Mouse (Mus musculus) heart, embryonic 15.5 days (tissue): ENCODE measurements around the gene Glycam1. TPM values are rescaled to one million over a fixed set of nuclear protein-coding genes. Genes with fewer than 3 reads are reported as not detected.

Experiments
- ATAC-seq: fragments of 200-750 bp; cut with Nextera tagmentation; replicated peaks from 2 replicates; pipeline ENCODE4 v1.8.0; 2017; ENCODE audit warnings: low read depth, moderate TSS enrichment; ENCODE audit not compliant: insufficient number of reproducible peaks, insufficient read depth, low FRiP score
- H3K27ac ChIP-seq: fragments of 300-500 bp; sonication (generic); 2 replicates; pipeline ENCODE4 v1.5.1; 2015; ENCODE audit warnings: mild to moderate bottlenecking, inconsistent platforms
- H3K27me3 ChIP-seq: fragments of 300-500 bp; sonication (generic); 2 replicates; pipeline ENCODE4 v1.6.1; 2015; ENCODE audit warnings: inconsistent platforms
- H3K36me3 ChIP-seq: fragments of 300-500 bp; sonication (generic); 2 replicates; pipeline ENCODE4 v1.6.1; 2015; ENCODE audit warnings: mild to moderate bottlenecking, inconsistent platforms
- H3K4me1 ChIP-seq: fragments of 300-500 bp; sonication (generic); replicated peaks from 2 replicates; pipeline ENCODE4 v1.6.1; 2015; ENCODE audit warnings: inconsistent platforms
- H3K4me2 ChIP-seq: fragments of 300-500 bp; sonication (generic); 2 replicates; pipeline ENCODE4 v1.6.1; 2015; ENCODE audit warnings: inconsistent platforms, mild to moderate bottlenecking, moderate library complexity
- H3K4me3 ChIP-seq: fragments of 300-500 bp; sonication (generic); 2 replicates; pipeline ENCODE4 v1.5.1; 2015; ENCODE audit warnings: mild to moderate bottlenecking, inconsistent platforms
- H3K9ac ChIP-seq: fragments of 300-500 bp; sonication (generic); 2 replicates; pipeline ENCODE4 v1.6.1; 2015; ENCODE audit warnings: mild to moderate bottlenecking, inconsistent platforms
- H3K9me3 ChIP-seq: fragments of 300-500 bp; sonication (generic); replicated peaks from 2 replicates; pipeline ENCODE4 v1.6.1; 2016; ENCODE audit warnings: inconsistent platforms
- WGBS: fragments of 180-500 bp; shearing (Covaris S2); methylation state at CpG from one replicate; pipeline ENCODE4 v1.1.7; 2015; ENCODE audit warnings: mixed read lengths; 5-methylcytosine and 5-hydroxymethylcytosine counted together
- polyA plus RNA-seq: library from polyadenylated mRNA; unstranded; fragments of >200 nt; fragmentation: Nextera tagmentation; extraction: Ambion mirVana; gene quantifications from 2 replicates; pipeline ENCODE4 v1.2.1, GENCODE M21; 2015

Glycam1 gene
- polyA plus RNA-seq, 1 experiment from 2014 or later = not detected

DNA sequence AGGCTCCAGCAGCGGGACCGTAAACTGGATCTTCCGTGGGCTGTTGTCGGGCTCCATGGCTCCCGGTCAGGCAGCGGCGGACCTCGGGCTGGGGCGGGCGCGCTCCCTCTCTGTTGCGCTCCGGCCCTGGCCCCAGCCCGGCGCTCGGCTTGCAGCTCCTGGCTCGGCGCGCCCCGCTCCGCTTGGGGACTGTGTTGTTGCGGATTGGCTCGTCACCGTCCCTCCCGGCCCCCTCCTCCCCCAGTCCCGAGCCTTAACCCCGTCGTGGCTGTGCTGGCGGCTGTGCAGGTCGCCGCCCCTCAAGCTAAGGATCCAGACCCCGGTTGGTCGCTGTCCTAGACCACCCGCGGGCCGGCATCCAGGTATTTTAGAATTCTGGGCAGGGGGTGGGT is 27.1 kb downstream of the Glycam1 start, which contains the start of gene Ppp1r1a:
TSS of gene Ppp1r1a (minus strand) at position 182 of the 392 bp plus-strand sequence.
- peak within 1 kb of the TSS; percentile 92 for H3K4me2 ChIP-seq
- H3K4me1 ChIP-seq = peaks cover 27% of the 10 kb centered on the region
- H3K9me3 ChIP-seq = no peaks in the 10 kb centered on the region
- H3K9ac ChIP-seq = peak within 1 kb of the TSS; percentile 66
- H3K27me3 ChIP-seq = peaks cover 30% of the 10 kb centered on the region
- peak within 1 kb of the TSS; percentile 66 for H3K4me3 ChIP-seq
- H3K27ac ChIP-seq = peak within 1 kb of the TSS; percentile 91
- peak; percentile 78 for ATAC-seq
- WGBS = 0% methylated on average over 36 of the region's 36 CpGs
- H3K36me3 ChIP-seq = no peaks in the 10 kb centered on the region

DNA sequence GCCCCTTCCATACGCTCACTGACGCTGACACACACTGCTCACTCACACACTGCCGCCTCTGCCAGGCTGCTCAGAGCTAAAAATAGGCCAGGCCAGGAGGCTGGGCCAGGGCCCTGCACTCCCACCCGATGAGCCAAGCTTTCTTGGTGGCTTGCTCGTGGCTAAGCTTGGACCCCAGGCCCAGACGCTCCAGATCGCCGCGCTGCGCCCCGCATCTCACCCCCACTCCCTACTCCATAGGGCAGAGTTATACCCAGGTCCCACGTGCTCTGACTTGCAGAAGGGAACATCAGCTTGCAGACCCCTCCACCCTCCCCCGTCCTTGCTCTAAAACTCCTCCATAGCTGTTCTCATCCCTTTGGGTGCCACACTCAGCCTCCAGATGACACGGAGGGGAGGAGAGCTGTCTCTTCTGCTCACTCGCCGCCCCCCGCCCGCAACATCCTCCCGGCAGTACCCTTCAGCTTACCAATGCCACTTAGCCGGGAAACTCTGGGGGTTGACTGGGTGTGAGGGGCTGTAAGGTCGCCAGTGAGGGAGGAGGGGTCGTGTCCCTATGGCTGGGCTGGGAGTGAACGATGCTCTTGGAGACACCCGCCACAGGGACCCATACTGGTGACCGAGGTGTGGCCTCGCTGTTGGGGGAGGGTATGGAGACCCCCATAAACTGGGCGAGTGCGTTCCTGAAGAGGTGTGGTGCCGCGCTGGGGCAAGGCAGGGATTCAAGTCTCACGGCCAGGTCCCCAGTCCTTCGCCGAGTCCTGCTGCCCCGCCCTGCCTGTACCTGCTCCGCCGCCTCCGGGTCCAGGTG is 27.7 kb downstream of the Glycam1 start:
- ATAC-seq = peak; percentile 68
- H3K4me1 ChIP-seq = peaks cover 27% of the 10 kb centered on the region
- peak overlapping the region; percentile 66 for H3K4me3 ChIP-seq
- peak overlapping the region; percentile 66 for H3K9ac ChIP-seq
- under 1% methylated on average over 37 of the region's 37 CpGs for WGBS
- H3K36me3 ChIP-seq = no peaks in the 10 kb centered on the region
- peaks cover 30% of the 10 kb centered on the region for H3K27me3 ChIP-seq
- no peaks in the 10 kb centered on the region for H3K9me3 ChIP-seq
- peak overlapping the region; percentile 92 for H3K4me2 ChIP-seq
- peak overlapping the region; percentile 91 for H3K27ac ChIP-seq

DNA sequence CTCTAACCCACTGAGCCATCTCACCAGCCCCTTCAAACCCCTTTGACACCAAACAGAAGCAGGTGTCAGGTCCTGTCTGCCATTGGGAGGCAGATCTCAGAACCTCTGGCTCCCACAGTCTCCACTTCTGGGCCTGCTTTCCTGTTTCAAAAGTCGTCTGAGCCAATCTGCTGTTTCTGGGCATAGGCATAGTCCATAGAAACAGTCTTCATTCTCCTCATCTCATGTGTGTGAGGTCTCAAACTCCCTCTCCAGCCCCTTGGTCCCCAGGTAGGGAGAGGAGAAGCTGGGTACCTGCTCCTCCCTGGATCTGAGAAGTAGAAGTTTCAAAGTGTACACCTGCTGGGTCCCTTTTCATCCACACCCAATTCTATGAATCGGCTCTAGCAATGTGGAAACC is 28.4 kb downstream of the Glycam1 start:
- H3K36me3 ChIP-seq = no peaks in the 10 kb centered on the region

DNA sequence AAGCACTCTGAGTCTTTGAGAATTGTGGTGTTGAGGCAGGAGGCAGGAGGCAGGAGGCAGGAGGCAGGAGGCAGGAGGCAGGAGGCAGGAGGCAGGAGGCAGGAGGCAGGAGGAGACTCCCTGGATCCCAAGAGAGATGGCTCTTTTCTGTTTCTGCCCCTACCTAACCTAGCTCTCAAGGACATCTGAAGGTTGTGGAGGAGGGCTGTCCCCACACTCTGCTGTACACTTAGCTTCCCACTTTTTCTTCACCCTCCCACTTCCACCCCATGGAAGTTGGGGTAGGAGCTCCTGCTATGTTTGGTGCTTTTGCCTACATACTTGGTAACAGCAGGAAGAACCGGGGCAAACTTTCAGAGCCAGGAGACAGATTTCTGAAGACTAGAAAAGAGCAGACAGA is 29.1 kb downstream of the Glycam1 start:
- Histone ChIP-seq H3K9me3 (no peaks in the 10 kb centered on the region), H3K27me3 (peaks cover 30% of the 10 kb centered on the region), H3K4me1 (peaks cover 27% of the 10 kb centered on the region), H3K4me3 (no peak overlapping the region), H3K9ac (no peak overlapping the region), H3K36me3 (no peaks in the 10 kb centered on the region), H3K4me2 (no peak overlapping the region), H3K27ac (0 out of 2 replicates have a peak overlapping the region, but pooled peaks have one; percentile 20)
- ATAC-seq = no peak
- 62% methylated on average over 1 of the region's 1 CpGs for WGBS

More for the DNA sequence above, 28.4 kb downstream of the Glycam1 start:
- no peak for ATAC-seq
- Histone ChIP-seq H3K4me1 (peaks cover 27% of the 10 kb centered on the region), H3K4me3 (peak overlapping the region; percentile 66), H3K27me3 (peaks cover 30% of the 10 kb centered on the region), H3K9ac (peak overlapping the region; percentile 28; the same call in 1 of the 2 replicates), H3K9me3 (no peaks in the 10 kb centered on the region), H3K27ac (peak overlapping the region; percentile 91), H3K4me2 (peak overlapping the region; percentile 92)
- WGBS = 19% methylated on average over 2 of the region's 2 CpGs

DNA sequence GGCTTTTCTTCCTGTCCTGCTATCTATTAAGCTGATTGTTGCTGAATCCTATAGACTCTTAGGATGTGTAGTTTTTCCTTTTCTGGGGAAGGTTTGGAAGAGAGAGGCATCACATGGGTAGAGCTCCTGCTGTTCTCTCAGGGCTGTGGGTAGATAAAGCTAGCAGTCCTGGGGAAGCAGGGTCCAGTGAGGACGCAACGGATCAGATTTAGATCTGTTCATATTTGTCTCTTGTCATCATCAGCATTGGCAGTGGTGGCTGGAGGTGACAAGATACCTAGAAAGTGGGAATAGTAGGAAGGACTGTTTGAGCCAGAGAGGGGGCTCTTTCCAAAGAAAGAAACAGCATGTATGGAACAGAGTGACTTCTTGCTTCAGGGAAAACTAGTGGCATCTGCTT is 29.9 kb downstream of the Glycam1 start:
- no peak overlapping the region for H3K4me2 ChIP-seq
- no peaks in the 10 kb centered on the region for H3K9me3 ChIP-seq
- peaks cover 27% of the 10 kb centered on the region for H3K27me3 ChIP-seq
- 59% methylated on average over 2 of the region's 2 CpGs for WGBS
- H3K36me3 ChIP-seq = no peaks in the 10 kb centered on the region
- H3K4me1 ChIP-seq = peaks cover 27% of the 10 kb centered on the region
- no peak for ATAC-seq
- H3K9ac ChIP-seq = no peak overlapping the region
- no peak overlapping the region for H3K27ac ChIP-seq
- H3K4me3 ChIP-seq = no peak overlapping the region

DNA sequence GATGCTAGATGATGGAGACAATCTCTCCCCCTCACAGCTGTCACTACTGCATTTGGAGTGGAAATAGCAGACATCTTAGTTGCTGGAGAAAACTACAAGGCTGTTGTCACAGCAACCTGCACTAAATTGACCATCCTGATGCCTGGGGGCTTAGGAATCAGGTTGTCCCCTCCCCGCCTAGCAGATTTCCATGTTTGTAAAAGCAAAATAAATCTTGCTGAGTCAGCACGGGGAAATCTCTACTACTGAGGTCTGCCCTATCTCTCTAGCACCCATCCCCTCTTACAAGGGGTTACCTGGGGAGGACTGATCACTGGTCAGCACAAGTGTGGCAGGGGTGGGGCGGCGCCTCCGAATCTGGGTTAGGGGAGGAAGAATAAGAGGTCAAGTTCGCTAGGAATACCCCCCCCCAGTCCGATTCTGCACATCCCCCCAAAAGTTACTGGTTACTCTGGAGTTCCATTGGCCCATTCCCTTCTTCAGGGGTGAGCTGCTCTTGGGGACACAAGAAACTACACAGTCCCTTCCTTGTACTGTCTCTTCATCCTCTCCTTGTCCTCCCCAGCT is 30.7 kb downstream of the Glycam1 start:
- Histone ChIP-seq H3K9ac (no peak overlapping the region), H3K4me3 (no peak overlapping the region), H3K4me1 (peaks cover 27% of the 10 kb centered on the region), H3K4me2 (no peak overlapping the region), H3K27ac (no peak overlapping the region), H3K36me3 (no peaks in the 10 kb centered on the region), H3K9me3 (no peaks in the 10 kb centered on the region), H3K27me3 (peaks cover 21% of the 10 kb centered on the region)
- 87% methylated on average over 7 of the region's 7 CpGs for WGBS
- ATAC-seq = no peak

DNA sequence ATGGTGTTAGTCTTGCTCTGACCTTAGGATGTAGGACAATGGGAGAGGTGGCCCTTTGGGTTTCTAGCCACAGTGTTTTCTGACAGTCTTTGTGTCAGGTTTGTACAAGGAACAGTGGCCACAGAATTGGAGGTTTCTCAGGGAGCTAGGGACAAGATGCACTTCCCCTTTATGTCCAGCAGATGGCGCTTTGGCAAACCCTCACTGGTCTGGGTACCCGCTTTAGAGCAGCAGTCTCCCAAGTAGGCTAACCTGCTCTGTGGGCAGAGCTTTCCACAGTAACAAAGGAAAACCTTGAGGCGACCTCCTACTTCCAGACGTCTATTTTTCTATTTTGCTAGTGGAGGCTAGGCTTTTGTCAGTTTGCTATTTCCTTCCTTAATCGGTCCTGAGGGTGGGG is 34.5 kb downstream of the Glycam1 start:
- no peaks in the 10 kb centered on the region for H3K4me1 ChIP-seq
- H3K9ac ChIP-seq = no peak overlapping the region
- 0 out of 2 replicates have a peak, but pooled peaks cover 4% of the 10 kb centered on the region for H3K27me3 ChIP-seq
- peak; percentile 56; the same call in 1 of the 2 replicates for ATAC-seq
- no peaks in the 10 kb centered on the region for H3K36me3 ChIP-seq
- 6% methylated on average over 5 of the region's 5 CpGs for WGBS
- H3K4me3 ChIP-seq = no peak overlapping the region
- no peaks in the 10 kb centered on the region for H3K9me3 ChIP-seq
- H3K27ac ChIP-seq = no peak overlapping the region
- H3K4me2 ChIP-seq = no peak overlapping the region

DNA sequence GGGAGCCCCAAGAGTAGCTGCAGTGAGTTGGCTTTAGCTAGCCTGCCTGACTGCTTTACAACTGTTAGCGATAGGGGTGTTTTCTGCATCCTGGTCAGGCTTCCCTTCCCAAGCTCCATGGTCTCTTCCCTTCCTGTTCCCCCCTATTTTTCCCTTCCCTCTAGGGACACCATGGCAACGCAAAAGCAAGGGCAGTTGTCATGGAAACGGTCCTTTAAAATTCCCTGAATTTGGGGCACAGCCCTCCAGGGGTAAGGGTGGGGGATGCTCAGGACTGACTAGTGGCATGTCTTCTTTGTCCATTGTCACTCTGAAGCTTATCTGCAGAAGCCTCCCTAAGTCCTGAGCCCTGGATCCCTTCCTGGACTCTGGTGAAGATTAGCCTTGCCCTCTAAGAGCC is 41.7 kb downstream of the Glycam1 start:
- H3K4me1 ChIP-seq = peaks cover 7% of the 10 kb centered on the region
- no peak overlapping the region for H3K4me3 ChIP-seq
- H3K36me3 ChIP-seq = no peaks in the 10 kb centered on the region
- no peak overlapping the region for H3K27ac ChIP-seq
- WGBS = 70% methylated on average over 3 of the region's 3 CpGs
- no peak for ATAC-seq
- H3K27me3 ChIP-seq = no peaks in the 10 kb centered on the region
- H3K9me3 ChIP-seq = no peaks in the 10 kb centered on the region
- no peak overlapping the region for H3K4me2 ChIP-seq
- H3K9ac ChIP-seq = no peak overlapping the region

DNA sequence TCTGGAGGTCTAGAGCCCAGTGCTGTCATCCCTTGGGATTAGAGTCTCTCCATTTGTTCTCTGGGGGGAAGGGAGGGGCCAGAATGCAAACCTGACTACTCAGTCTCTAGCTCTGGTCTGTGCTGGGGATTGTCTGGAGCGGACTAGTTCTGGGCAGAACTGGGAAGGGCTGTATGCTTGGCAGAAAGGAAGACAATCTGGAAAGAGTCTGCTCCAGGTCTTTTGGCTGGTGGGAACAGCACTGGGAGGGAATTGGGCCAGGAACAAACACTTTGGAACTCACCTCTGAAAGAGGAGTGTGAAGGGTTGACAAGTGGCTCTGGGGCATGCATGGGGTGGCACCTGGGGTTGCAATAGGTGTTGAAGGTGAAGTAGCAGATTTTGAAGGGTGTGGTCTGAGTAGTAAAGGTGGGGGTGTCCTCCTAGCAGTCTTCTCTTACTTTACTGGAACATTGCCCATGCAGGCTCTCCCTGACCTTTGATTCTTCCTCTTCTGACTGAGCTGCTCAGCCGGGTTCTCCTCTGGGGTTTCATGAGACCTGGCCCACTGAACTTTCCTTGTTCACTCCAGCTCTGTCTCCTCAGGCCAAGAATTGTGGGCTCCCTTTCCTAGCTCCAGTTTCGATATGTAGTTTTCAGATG is 42.3 kb downstream of the Glycam1 start:
- ATAC-seq = no peak
- no peak overlapping the region for H3K27ac ChIP-seq
- H3K36me3 ChIP-seq = no peaks in the 10 kb centered on the region
- H3K4me2 ChIP-seq = no peak overlapping the region
- H3K9me3 ChIP-seq = no peaks in the 10 kb centered on the region
- WGBS = 64% methylated on average over 3 of the region's 3 CpGs
- H3K4me3 ChIP-seq = no peak overlapping the region
- H3K9ac ChIP-seq = no peak overlapping the region
- no peaks in the 10 kb centered on the region for H3K27me3 ChIP-seq
- H3K4me1 ChIP-seq = peaks cover 7% of the 10 kb centered on the region

DNA sequence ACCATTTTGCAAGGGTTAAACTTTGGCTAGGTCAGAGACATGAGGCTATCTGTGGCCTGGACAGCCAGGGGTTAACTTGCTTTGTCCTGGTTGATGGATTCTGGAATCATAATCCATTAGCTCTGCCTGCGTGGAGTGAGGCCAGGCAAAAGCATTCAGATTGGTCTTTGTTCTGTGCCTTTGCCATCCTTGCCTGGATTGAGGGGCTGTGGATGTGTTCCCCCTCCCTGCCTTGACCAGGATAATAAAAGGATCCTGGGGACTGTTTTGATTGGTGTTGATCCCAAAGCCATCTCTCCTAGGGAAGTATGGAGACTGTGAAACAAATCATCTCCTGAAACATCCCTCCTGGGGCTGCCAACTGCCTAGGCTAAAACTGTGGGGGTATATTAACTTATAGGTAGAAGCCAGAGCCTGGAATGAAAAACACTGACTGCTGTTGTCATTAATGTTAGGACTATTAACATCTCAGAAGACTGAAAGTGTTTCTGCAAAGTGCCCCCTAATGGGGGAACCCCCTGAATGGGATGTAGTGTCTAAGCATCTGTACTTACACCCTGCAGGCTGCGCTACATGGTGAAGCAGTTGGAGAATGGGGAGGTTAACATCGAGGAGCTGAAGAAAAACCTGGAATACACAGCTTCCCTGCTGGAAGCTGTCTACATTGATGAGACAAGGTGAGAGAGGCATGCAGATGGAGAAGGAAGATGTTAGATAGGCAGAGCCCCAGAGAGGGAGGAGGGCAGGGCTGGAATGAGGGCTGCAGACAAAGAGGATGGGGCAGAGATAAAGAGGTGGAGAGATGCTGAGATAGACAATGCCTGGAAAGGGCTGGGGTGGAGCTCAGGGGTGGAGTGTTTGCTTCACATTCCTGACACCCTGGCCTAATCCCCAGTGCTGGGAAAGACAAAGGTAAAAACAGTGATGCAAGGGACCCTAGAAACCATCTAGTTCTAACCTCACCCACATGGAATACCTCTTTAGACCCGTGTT is 45.2 kb downstream of the Glycam1 start:
- WGBS = 33% methylated on average over 4 of the region's 4 CpGs
- Histone ChIP-seq H3K36me3 (no peaks in the 10 kb centered on the region), H3K27ac (no peak overlapping the region), H3K9ac (peak overlapping the region; percentile 11; the same call in 1 of the 2 replicates), H3K4me2 (no peak overlapping the region), H3K9me3 (no peaks in the 10 kb centered on the region), H3K4me1 (peaks cover 14% of the 10 kb centered on the region), H3K4me3 (no peak overlapping the region), H3K27me3 (no peaks in the 10 kb centered on the region)
- ATAC-seq = no peak
